Mouse (Mus musculus) midbrain, postnatal 0 days (tissue): ENCODE measurements at regions not wholly inside any gene's neighbourhood (a gene's known extent, or its start where the extent isn't known, plus 50 kb on each side); places are given as distances from the start of the nearest gene placed in this dataset.

Experiments used
- ATAC-seq: fragments of 200-750 bp; cut with Nextera tagmentation; 2 replicates; pipeline ENCODE4 v1.8.0; 2017; ENCODE audit warnings: moderate number of reproducible peaks, mild to moderate bottlenecking, moderate TSS enrichment, moderate library complexity; ENCODE audit not compliant: low FRiP score
- DNase-seq: peaks from one replicate; pipeline ENCODE4 v3.0.0-alpha.2; 2015; ENCODE audit warnings: low spot score
- H3K27ac ChIP-seq: fragments of 300-500 bp; sonication (generic); 2 replicates; pipeline ENCODE4 v1.5.1; 2014; ENCODE audit warnings: low read depth, mild to moderate bottlenecking, low read length, mixed read lengths
- H3K27me3 ChIP-seq: fragments of 300-500 bp; sonication (generic); 2 replicates; pipeline ENCODE4 v1.6.1; 2014; ENCODE audit warnings: low read length, control low read depth, mixed read lengths; ENCODE audit not compliant: insufficient read depth
- H3K36me3 ChIP-seq: fragments of 300-500 bp; sonication (generic); 2 replicates; pipeline ENCODE4 v1.6.1; 2014; ENCODE audit warnings: low read length, control low read depth, mixed read lengths; ENCODE audit not compliant: insufficient read depth
- H3K4me1 ChIP-seq: fragments of 300-500 bp; sonication (generic); 2 replicates; pipeline ENCODE4 v1.6.1; 2014; ENCODE audit warnings: mild to moderate bottlenecking, control low read depth, antibody characterized with exemption, low read length, mixed read lengths; ENCODE audit not compliant: insufficient read depth
- H3K4me2 ChIP-seq: fragments of 300-500 bp; sonication (generic); 2 replicates; pipeline ENCODE4 v1.6.1; 2014; ENCODE audit warnings: low read depth, mild to moderate bottlenecking, low read length, mixed read lengths; ENCODE audit not compliant: poor library complexity, severe bottlenecking
- H3K4me3 ChIP-seq: fragments of 300-500 bp; sonication (generic); 2 replicates; pipeline ENCODE4 v1.5.1; 2014; ENCODE audit warnings: low read depth, mild to moderate bottlenecking, low read length, moderate library complexity
- H3K9ac ChIP-seq: fragments of 300-500 bp; sonication (generic); replicated peaks from 2 replicates; pipeline ENCODE4 v1.6.1; 2014; ENCODE audit warnings: mild to moderate bottlenecking, low read length, moderate library complexity, mixed read lengths; ENCODE audit not compliant: poor library complexity, severe bottlenecking
- H3K9me3 ChIP-seq: fragments of 300-500 bp; sonication (generic); 2 replicates; pipeline ENCODE4 v1.6.1; 2016; ENCODE audit warnings: low read length, control low read depth
- CTCF ChIP-seq: IDR thresholded peaks from 2 replicates; pipeline ENCODE4 v1.5.1; 2016; ENCODE audit warnings: antibody characterized with exemption, mild to moderate bottlenecking
- WGBS: fragments of 180-500 bp; shearing (Covaris S2); extraction: QIAGEN DNeasy Blood & Tissue Kit; methylation state at CpG from one replicate; pipeline ENCODE4 v1.1.7; 2014; 5-methylcytosine and 5-hydroxymethylcytosine counted together

- DNase-seq (no peak), ATAC-seq (no peak)
- Histone ChIP-seq H3K4me3 (no peak overlapping the region), H3K9ac (no peak overlapping the region), H3K4me1 (no peaks in the 10 kb centered on the region), H3K4me2 (no peak overlapping the region), H3K27me3 (no peaks in the 10 kb centered on the region), H3K27ac (no peak overlapping the region), H3K9me3 (no peaks in the 10 kb centered on the region), H3K36me3 (no peaks in the 10 kb centered on the region)
- WGBS: 83% methylated on average over 4 of the region's 4 CpGs
- no peak for TF ChIP-seq CTCF
Measured at GRCm38 (mm10) chr6:89262958-89263357, 99.5 kb downstream of the Plxna1 start.

DNA sequence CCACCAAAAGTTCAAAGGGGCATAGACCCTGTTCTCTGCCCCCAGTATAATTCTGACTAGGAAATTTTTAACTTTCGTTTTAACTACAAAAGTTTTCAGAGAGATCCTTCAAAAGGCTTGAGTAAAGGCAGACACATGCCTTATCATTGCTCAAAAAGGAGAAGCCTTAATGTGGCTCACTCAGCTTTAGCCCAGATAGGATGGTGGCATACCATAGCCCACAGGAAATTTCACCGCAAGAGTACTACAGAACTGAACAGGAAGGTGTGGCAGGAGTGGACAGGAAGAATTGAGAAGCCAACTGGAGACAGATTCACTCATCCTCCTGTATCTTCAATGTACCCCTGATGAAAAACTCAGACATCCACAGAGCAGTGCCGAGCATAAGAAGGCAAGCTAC, 97.1 kb downstream of the Plxna1 start:
- Histone ChIP-seq H3K27ac (no peak overlapping the region), H3K9me3 (no peaks in the 10 kb centered on the region), H3K36me3 (no peaks in the 10 kb centered on the region), H3K9ac (no peak overlapping the region), H3K27me3 (no peaks in the 10 kb centered on the region), H3K4me1 (no peaks in the 10 kb centered on the region), H3K4me2 (no peak overlapping the region), H3K4me3 (no peak overlapping the region)
- WGBS: 87% methylated on average over 3 of the region's 3 CpGs
- ATAC-seq (no peak), DNase-seq (no peak)
- TF ChIP-seq CTCF: no peak
